Mouse (Mus musculus) lung, adult 2 months (tissue): ENCODE measurements at regions not wholly inside any gene's neighbourhood (a gene's known extent, or its start where the extent isn't known, plus 50 kb on each side); places are given as distances from the start of the nearest gene placed in this dataset.

Experiments
- CTCF ChIP-seq: fragments of 200-500 bp; IDR thresholded peaks from 2 replicates; pipeline ENCODE4 v1.5.1; 2011; ENCODE audit warnings: mild to moderate bottlenecking, low read length, control low read depth; ENCODE audit not compliant: insufficient read depth
- POLR2A ChIP-seq: fragments of 200-500 bp; IDR thresholded peaks from 2 replicates; pipeline ENCODE4 v1.6.1; 2011; ENCODE audit warnings: low read depth, mild to moderate bottlenecking, control low read depth, low read length, borderline replicate concordance; ENCODE audit errors: extremely low read depth

GRCm38 (mm10) chr15:35240416-35241212 is 882.9 kb upstream of the 9430069I07Rik start:
- TF ChIP-seq CTCF (no peak), POLR2A (no peak)
